Mouse (Mus musculus) intestine, postnatal 0 days (tissue): ENCODE data around the gene Defa23. TPM values are rescaled to one million over a fixed set of nuclear protein-coding genes. Genes with fewer than 3 reads are reported as not detected.
A peak's percentile ranks its signal among the peaks of the same experiment; 100 is the strongest.
"Not testable (repeated sequence)": the region's sequence is repeated elsewhere in the genome, so short reads cannot be mapped to it uniquely, and the experiment has no call there.

ENCODE experiments used
- ATAC-seq: fragments of 200-750 bp; cut with Nextera tagmentation; 2 replicates; pipeline ENCODE4 v1.8.0; 2017; ENCODE audit warnings: mild to moderate bottlenecking, moderate TSS enrichment, moderate library complexity
- H3K27ac ChIP-seq: fragments of 300-500 bp; sonication (generic); 2 replicates; pipeline ENCODE4 v1.5.1; 2014; ENCODE audit warnings: mild to moderate bottlenecking, low read depth, low read length, moderate library complexity
- H3K27me3 ChIP-seq: fragments of 300-500 bp; sonication (generic); replicated peaks from 2 replicates; pipeline ENCODE4 v1.6.1; 2014; ENCODE audit warnings: low read length, mixed read lengths; ENCODE audit not compliant: control insufficient read depth, insufficient read depth
- H3K36me3 ChIP-seq: fragments of 300-500 bp; sonication (generic); 2 replicates; pipeline ENCODE4 v1.6.1; 2014; ENCODE audit warnings: mild to moderate bottlenecking, moderate library complexity; ENCODE audit not compliant: control insufficient read depth, insufficient read depth
- H3K4me1 ChIP-seq: fragments of 300-500 bp; sonication (generic); replicated peaks from 2 replicates; pipeline ENCODE4 v1.6.1; 2014; ENCODE audit warnings: antibody characterized with exemption, low read length, mixed read lengths; ENCODE audit not compliant: control insufficient read depth, insufficient read depth
- H3K4me2 ChIP-seq: fragments of 300-500 bp; sonication (generic); replicated peaks from 2 replicates; pipeline ENCODE4 v1.6.1; 2014; ENCODE audit warnings: low read depth, mild to moderate bottlenecking, moderate library complexity
- H3K4me3 ChIP-seq: fragments of 300-500 bp; sonication (generic); 2 replicates; pipeline ENCODE4 v1.5.1; 2014; ENCODE audit warnings: low read depth, low read length
- H3K9ac ChIP-seq: fragments of 300-500 bp; sonication (generic); 2 replicates; pipeline ENCODE4 v1.6.1; 2014; ENCODE audit warnings: mild to moderate bottlenecking, low read depth, low read length
- H3K9me3 ChIP-seq: fragments of 300-500 bp; sonication (generic); 2 replicates; pipeline ENCODE4 v1.6.1; 2016; ENCODE audit warnings: mixed run types; ENCODE audit not compliant: control insufficient read depth
- CTCF ChIP-seq: sonication (generic); IDR thresholded peaks from 2 replicates; pipeline ENCODE4 v1.5.1; 2016; ENCODE audit warnings: low read depth, mild to moderate bottlenecking, control low read depth, antibody characterized with exemption, moderate library complexity
- WGBS: fragments of 180-500 bp; shearing (Covaris S2); extraction: QIAGEN DNeasy Blood & Tissue Kit; methylation state at CpG from one replicate; pipeline ENCODE4 v1.1.7; 2014; 5-methylcytosine and 5-hydroxymethylcytosine counted together
- polyA plus RNA-seq: library from polyadenylated mRNA; unstranded; fragments of >200 nt; fragmentation: Nextera tagmentation; extraction: Ambion mirVana; gene quantifications from 2 replicates; pipeline ENCODE4 v1.2.1, GENCODE M21; 2015

The Defa23 gene
- polyA plus RNA-seq, 1 experiment from 2014 or later, result not detected

DNA sequence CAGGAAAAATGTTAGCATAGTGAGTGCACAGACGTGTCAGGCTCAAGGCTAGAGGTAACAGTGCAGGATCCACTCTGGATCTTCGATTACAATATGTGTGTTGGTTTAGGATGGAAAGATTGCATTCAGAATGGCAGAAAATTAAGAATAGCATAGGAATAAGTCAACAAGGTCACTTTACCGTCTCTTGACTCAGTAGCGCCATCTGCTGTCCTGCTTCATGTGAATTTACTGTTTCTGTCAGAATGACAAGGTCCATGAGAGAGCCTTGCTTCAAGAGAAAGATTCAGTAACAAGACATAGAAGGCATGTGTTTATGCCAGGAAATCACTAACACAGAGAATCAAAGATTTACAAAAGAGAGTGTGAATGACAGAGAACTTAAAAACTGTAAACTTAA lies 38.3 kb downstream of the Defa23 start:
- no peak overlapping the region for H3K27ac ChIP-seq
- no peak overlapping the region for H3K4me3 ChIP-seq
- ATAC-seq, result no peak
- TF ChIP-seq CTCF, result peak; percentile 52
- 41% methylated on average over 4 of the region's 4 CpGs for WGBS
- H3K9me3 ChIP-seq, result no peaks in the 10 kb centered on the region
- H3K27me3 ChIP-seq, result no peaks in the 10 kb centered on the region
- no peak overlapping the region for H3K9ac ChIP-seq
- no peak overlapping the region for H3K4me2 ChIP-seq
- H3K36me3 ChIP-seq, result no peaks in the 10 kb centered on the region
- no peaks in the 10 kb centered on the region for H3K4me1 ChIP-seq

DNA sequence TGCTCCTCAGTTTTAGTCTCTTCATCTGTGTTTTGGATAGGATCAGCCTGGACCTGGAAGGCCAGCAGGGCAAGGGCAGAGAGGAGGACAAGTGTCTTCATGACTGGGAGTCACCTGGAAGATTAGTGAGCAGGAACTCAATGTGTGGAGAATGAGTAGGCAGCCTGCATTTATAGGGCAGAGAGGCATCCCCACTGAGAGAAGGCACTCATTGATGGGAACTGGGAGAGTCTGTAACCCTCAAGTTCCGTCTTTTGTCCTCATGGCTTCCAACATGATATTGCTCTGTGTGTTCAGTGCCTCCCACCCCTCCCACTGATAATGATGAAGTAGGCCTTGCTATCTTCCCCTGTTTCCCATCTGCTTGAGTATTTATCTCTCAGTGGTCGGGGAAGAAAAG lies 41.1 kb downstream of the Defa23 start, which contains the start of gene Gm14851:
Gene Gm14851, minus strand, starts transcription at position 101 of the 400 bp plus-strand sequence.
- 63% methylated on average over 1 of the region's 2 CpGs for WGBS
- H3K27ac ChIP-seq, H3K9me3 ChIP-seq: not testable (repeated sequence)

More for the DNA sequence above, 41.1 kb downstream of the Defa23 start, which contains the start of gene Gm14851:
- H3K36me3 ChIP-seq, ATAC-seq, H3K27me3 ChIP-seq, H3K9ac ChIP-seq, H3K4me3 ChIP-seq, H3K4me2 ChIP-seq, H3K4me1 ChIP-seq: not testable (repeated sequence)

Other genes with a start within 250 kb of the Defa23 start
- gene Defb33, start 162.4 kb upstream of the Defa23 start, polyA plus RNA-seq, result not detected in 2 replicates
- gene Gm15056, start 152.4 kb upstream of the Defa23 start, polyA plus RNA-seq, result not detected in 2 replicates
- gene Gm6040, start 133.0 kb upstream of the Defa23 start, polyA plus RNA-seq, result not detected in 2 replicates
- gene AY761185, start 110.3 kb upstream of the Defa23 start, polyA plus RNA-seq, result not detected in 2 replicates
- gene Defa21, start 29.5 kb upstream of the Defa23 start, polyA plus RNA-seq, result not detected in 2 replicates
- not detected in 2 replicates for gene Defa35, start 10.0 kb downstream of the Defa23 start, polyA plus RNA-seq
- gene Defa25, start 29.4 kb downstream of the Defa23 start, polyA plus RNA-seq, result not detected in 2 replicates
- not detected in 2 replicates for gene Gm14851, start 41.0 kb downstream of the Defa23 start, polyA plus RNA-seq
- gene Defa30, start 79.6 kb downstream of the Defa23 start, polyA plus RNA-seq, result 0.92 and 2.0 TPM in 2 replicates
- gene Defa22, start 107.2 kb downstream of the Defa23 start, polyA plus RNA-seq, result not detected in 2 replicates
- not detected in 2 replicates for gene Defa31, start 136.6 kb downstream of the Defa23 start, polyA plus RNA-seq
- gene Gm15293, start 146.5 kb downstream of the Defa23 start, polyA plus RNA-seq, result not detected in 2 replicates
- not detected in 2 replicates for gene Gm15292, start 194.7 kb downstream of the Defa23 start, polyA plus RNA-seq